In the genomic region with DNA sequence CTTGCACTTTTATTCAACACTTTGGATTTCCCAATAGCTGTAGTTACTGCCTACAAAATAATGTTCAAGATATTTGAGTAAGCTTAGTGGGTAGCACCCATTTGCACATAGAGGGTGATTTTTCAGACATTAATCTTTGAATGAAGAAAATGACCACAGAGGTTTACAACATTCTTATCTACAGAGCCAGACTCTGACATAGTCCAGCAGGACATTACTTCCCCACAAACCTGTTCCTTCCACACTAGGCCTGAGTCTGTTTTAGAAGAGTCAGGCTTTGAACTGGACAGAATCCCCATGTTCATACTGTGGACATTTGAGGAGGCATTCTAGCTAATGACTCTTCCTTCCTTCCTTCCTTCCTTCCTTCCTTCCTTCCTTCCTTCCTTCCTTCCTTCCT, we compare ENCODE assay signal across 19 mouse cellular contexts.
"Had no signal": no experiment of that assay in that cellular context is flagged by ENCODE, and none has a peak within 500 bp of the region (broad histone marks: within the 10 kb centered on the region; RNA-seq: fewer than 3 reads in every experiment).

No protein-coding gene starts in this region.

- H3K9me3 ChIP-seq: liver, embryonic 13.5 days; liver, embryonic 15.5 days; megakaryocyte, embryonic 14.5 days; midbrain, embryonic 13.5 days; neural tube, embryonic 12.5 days; stomach, embryonic 15.5 days had no signal

- H3K4me2 ChIP-seq: liver, embryonic 13.5 days; liver, embryonic 15.5 days; lung, embryonic 14.5 days; midbrain, embryonic 11.5 days; midbrain, embryonic 13.5 days; neural tube, embryonic 12.5 days; stomach, embryonic 15.5 days had no signal

- H3K36me3 ChIP-seq: liver, embryonic 13.5 days; liver, embryonic 15.5 days; midbrain, embryonic 13.5 days; neural tube, embryonic 12.5 days; stomach, embryonic 15.5 days had no signal

- ATAC-seq: midbrain, embryonic 13.5 days; midbrain, embryonic 16.5 days had no signal

- H3K9ac ChIP-seq: liver, embryonic 13.5 days; liver, embryonic 15.5 days; lung, embryonic 14.5 days; midbrain, embryonic 13.5 days; neural tube, embryonic 12.5 days; stomach, embryonic 15.5 days had no signal

- H3K4me3 ChIP-seq: liver, embryonic 13.5 days; liver, embryonic 15.5 days; megakaryocyte, embryonic 14.5 days; midbrain, embryonic 13.5 days; neural tube, embryonic 12.5 days; stomach, embryonic 15.5 days had no signal

- H3K27me3 ChIP-seq: liver, embryonic 13.5 days; liver, embryonic 15.5 days; megakaryocyte, embryonic 14.5 days; midbrain, embryonic 13.5 days; neural tube, embryonic 12.5 days; stomach, embryonic 15.5 days had no signal

- DNase-seq: liver, embryonic 13.5 days; lung, adult 18-20 months; lung, embryonic 14.5 days; lung, postnatal 10 days; lung, postnatal 4 days; right cerebral cortex, postnatal 25 days; right cerebral cortex, postnatal 4 days; spleen, adult 18-20 months; thymus, adult 2 months; thymus, postnatal 25 days; thymus, postnatal 4 days had no signal

- H3K27ac ChIP-seq: liver, embryonic 13.5 days; liver, embryonic 15.5 days; midbrain, embryonic 13.5 days; neural tube, embryonic 12.5 days; stomach, embryonic 15.5 days; stomach, postnatal 0 days had no signal

- H3K4me1 ChIP-seq: midbrain, embryonic 13.5 days; neural tube, embryonic 12.5 days; stomach, embryonic 15.5 days had no signal
